Mouse (Mus musculus): ENCODE measurements around the gene Hoxc6. TPM values are rescaled to one million over a fixed set of nuclear protein-coding genes. Genes with fewer than 3 reads are reported as not detected.

Hoxc6 gene
- total RNA-seq, 2 experiments from 2014 or later = 5.1 to 10.0 TPM

- peak; percentile 65 for DNase-seq
Measured at GRCm38 (mm10) chr15:103013238-103013984, 15.4 kb downstream of the Hoxc6 start.

GRCm38 (mm10) chr15:103014166-103015008 is 16.3 kb downstream of the Hoxc6 start:
- DNase-seq = peak; percentile 65

GRCm38 (mm10) chr15:103015009-103015399 is 16.9 kb downstream of the Hoxc6 start:
- DNase-seq = no peak

- no peak for DNase-seq
Measured at GRCm38 (mm10) chr15:103015406-103016166, 17.5 kb downstream of the Hoxc6 start.

- DNase-seq = no peak
Measured at GRCm38 (mm10) chr15:103018636-103019035, 20.6 kb downstream of the Hoxc6 start, which contains the start of gene Hoxc4. Gene Hoxc4, plus strand, starts transcription at chr15:103018934.

- DNase-seq = no peak
Measured at GRCm38 (mm10) chr15:103020899-103021418, 22.9 kb downstream of the Hoxc6 start.

- no peak for DNase-seq
Measured at GRCm38 (mm10) chr15:103021544-103021943, 23.5 kb downstream of the Hoxc6 start.

GRCm38 (mm10) chr15:103024131-103024530 is 26.1 kb downstream of the Hoxc6 start:
- DNase-seq = no peak

- DNase-seq = peak; percentile 56
Measured at GRCm38 (mm10) chr15:103027266-103028235, 29.5 kb downstream of the Hoxc6 start.

- DNase-seq = no peak
Measured at GRCm38 (mm10) chr15:103028916-103029512, 31.0 kb downstream of the Hoxc6 start.

GRCm38 (mm10) chr15:103030142-103030541 is 32.1 kb downstream of the Hoxc6 start:
- DNase-seq = no peak

GRCm38 (mm10) chr15:103032167-103032566 is 34.1 kb downstream of the Hoxc6 start:
- no peak for DNase-seq

- no peak for DNase-seq
Measured at GRCm38 (mm10) chr15:103032646-103033575, 34.9 kb downstream of the Hoxc6 start.

- DNase-seq = no peak
Measured at GRCm38 (mm10) chr15:103034043-103034806, 36.2 kb downstream of the Hoxc6 start.

GRCm38 (mm10) chr15:103034807-103035547 is 36.9 kb downstream of the Hoxc6 start:
- DNase-seq = no peak

GRCm38 (mm10) chr15:103035548-103035881 is 37.5 kb downstream of the Hoxc6 start:
- no peak for DNase-seq

GRCm38 (mm10) chr15:103037579-103037978 is 39.5 kb downstream of the Hoxc6 start:
- no peak for DNase-seq
